Mouse (Mus musculus): Measurements from ENCODE around the gene Ntm. TPM values are rescaled to one million over a fixed set of nuclear protein-coding genes. Genes with fewer than 3 reads are reported as not detected.

Ntm gene
- polyA plus RNA-seq, 1 experiment = not detected

GRCm38 (mm10) chr9:29252866-29253265 is 710.1 kb downstream of the Ntm start:
- TF ChIP-seq USF1 (IDR thresholded peaks at IDR 0.05; ENCODE audit: low read depth) (no peak), TCF12 (IDR thresholded peaks at IDR 0.05; ENCODE audit: insufficient read depth, poor library complexity, severe bottlenecking) (no peak), CEBPB (IDR thresholded peaks at IDR 0.05; ENCODE audit: insufficient read depth, poor library complexity, severe bottlenecking) (no peak), SRF (IDR thresholded peaks at IDR 0.05; ENCODE audit: control insufficient read depth, insufficient read length, low read depth) (no peak), MYOG (IDR thresholded peaks at IDR 0.05; ENCODE audit: control insufficient read depth in 1 of 3, insufficient read depth in 1 of 3, insufficient read length in 2 of 3, low read depth in 2 of 3) (no peak), MAX (IDR thresholded peaks at IDR 0.05; ENCODE audit: low read depth) (no peak), REST (IDR thresholded peaks at IDR 0.05; ENCODE audit: insufficient read depth, insufficient read length) (no peak), TCF3 (IDR thresholded peaks at IDR 0.05; ENCODE audit: insufficient read length, low read depth) (no peak), E2F4 (IDR thresholded peaks at IDR 0.05; ENCODE audit: insufficient read depth) (no peak)
- H3K27me3 ChIP-seq (ENCODE audit: control insufficient read depth, insufficient read depth, insufficient read length) = no peaks in the 10 kb centered on the region
- H3K4me2 ChIP-seq (ENCODE audit: low read depth) = no peak overlapping the region

GRCm38 (mm10) chr9:29250813-29251212 is 712.1 kb downstream of the Ntm start:
- Histone ChIP-seq H3K4me3 (no peak overlapping the region), H3K79me2 (ENCODE audit: control insufficient read depth, insufficient read depth) (no peaks in the 10 kb centered on the region), H3K27me3 (ENCODE audit: control insufficient read depth, insufficient read depth, insufficient read length) (no peaks in the 10 kb centered on the region), H3K36me3 (ENCODE audit: control insufficient read depth, insufficient read depth) (no peaks in the 10 kb centered on the region), H3K4me2 (ENCODE audit: low read depth) (no peak overlapping the region), H3ac (ENCODE audit: control insufficient read depth, insufficient read length) (no peak overlapping the region)
- no peak for TF ChIP-seq TCF3 (IDR thresholded peaks at IDR 0.05; ENCODE audit: insufficient read length, low read depth)
- TF ChIP-seq REST (IDR thresholded peaks at IDR 0.05; ENCODE audit: insufficient read depth, insufficient read length) = no peak

More at GRCm38 (mm10) chr9:29252866-29253265, 710.1 kb downstream of the Ntm start:
- H3K36me3 ChIP-seq (ENCODE audit: control insufficient read depth, insufficient read depth) = no peaks in the 10 kb centered on the region
- no peaks in the 10 kb centered on the region for H3K79me2 ChIP-seq (ENCODE audit: control insufficient read depth, insufficient read depth)
- H3K4me3 ChIP-seq = no peak overlapping the region
- no peak overlapping the region for H3ac ChIP-seq (ENCODE audit: control insufficient read depth, insufficient read length)

DNA sequence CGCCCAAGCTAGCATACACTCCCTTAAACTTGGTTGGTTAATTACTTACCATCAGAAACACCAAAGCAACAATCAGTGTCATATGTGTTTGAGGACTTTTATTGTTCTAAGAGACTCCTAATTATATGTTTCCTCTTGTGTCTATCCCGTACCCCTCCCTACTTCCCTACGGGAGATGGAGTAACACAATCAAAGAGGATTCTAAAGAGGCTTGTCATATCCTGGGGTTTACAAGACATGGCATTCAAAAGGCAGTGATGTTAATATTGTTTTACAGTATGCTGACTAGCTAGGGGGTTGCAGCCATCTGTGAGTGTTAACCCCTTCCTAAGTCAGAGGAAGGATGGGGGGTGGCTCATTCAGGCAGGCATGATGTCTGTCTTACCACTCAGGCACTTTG is 715.1 kb downstream of the Ntm start:
- TF ChIP-seq MYOD1 (IDR thresholded peaks at IDR 0.05; ENCODE audit: control insufficient read depth in 1 of 3, insufficient read length in 2 of 3, low read depth in 2 of 3) = no peak
- TF ChIP-seq POLR2A (IDR thresholded peaks at IDR 0.05; ENCODE audit: insufficient read length, low read depth) = no peak
- no peak for TF ChIP-seq USF1 (IDR thresholded peaks at IDR 0.05; ENCODE audit: low read depth)
- TF ChIP-seq TCF3 (IDR thresholded peaks at IDR 0.05; ENCODE audit: insufficient read length, low read depth) = no peak
- TF ChIP-seq MYOG (IDR thresholded peaks at IDR 0.05; ENCODE audit: control insufficient read depth in 1 of 3, insufficient read depth in 1 of 3, insufficient read length in 2 of 3, low read depth in 2 of 3) = no peak
- TF ChIP-seq POLR2AphosphoS2 (IDR thresholded peaks at IDR 0.05; ENCODE audit: insufficient read length, low read depth) = no peak
- no peaks in the 10 kb centered on the region for H3K36me3 ChIP-seq (ENCODE audit: control insufficient read depth, insufficient read depth)
- no peak overlapping the region for H3ac ChIP-seq (ENCODE audit: control insufficient read depth, insufficient read length)
- no peaks in the 10 kb centered on the region for H3K27me3 ChIP-seq (ENCODE audit: control insufficient read depth, insufficient read depth, insufficient read length)
- H3K79me2 ChIP-seq (ENCODE audit: control insufficient read depth, insufficient read depth) = no peaks in the 10 kb centered on the region
- H3K4me2 ChIP-seq (ENCODE audit: low read depth) = no peak overlapping the region
- no peak overlapping the region for H3K4me3 ChIP-seq

DNA sequence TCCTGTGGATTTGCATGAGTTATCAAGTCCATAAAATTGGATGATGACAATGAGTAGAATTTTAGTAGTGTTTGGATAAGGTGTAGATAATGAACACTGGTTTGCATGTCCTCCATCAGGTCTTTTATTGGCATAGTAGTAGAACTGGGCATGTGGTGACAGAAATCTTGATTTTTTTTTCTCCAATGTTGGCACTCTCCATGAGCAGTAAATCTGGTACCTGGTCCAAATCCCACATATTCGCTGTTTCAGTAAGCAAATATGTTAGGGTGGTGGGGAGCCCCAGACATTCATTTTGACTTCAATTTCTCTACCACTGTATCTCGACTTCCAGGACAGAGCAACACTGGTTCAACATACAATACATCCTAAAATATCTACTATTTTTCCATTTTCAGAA is 718.9 kb downstream of the Ntm start:
- H3K4me3 ChIP-seq = no peak overlapping the region
- no peak overlapping the region for H3ac ChIP-seq (ENCODE audit: control insufficient read depth, insufficient read length)
- TF ChIP-seq MYOD1 (IDR thresholded peaks at IDR 0.05; ENCODE audit: control insufficient read depth in 1 of 3, insufficient read length in 2 of 3, low read depth in 2 of 3) (no peak), MAX (IDR thresholded peaks at IDR 0.05; ENCODE audit: low read depth) (no peak), MYOG (IDR thresholded peaks at IDR 0.05; ENCODE audit: control insufficient read depth in 1 of 3, insufficient read depth in 1 of 3, insufficient read length in 2 of 3, low read depth in 2 of 3) (no peak), SRF (IDR thresholded peaks at IDR 0.05; ENCODE audit: control insufficient read depth, insufficient read length, low read depth) (no peak), POLR2AphosphoS2 (IDR thresholded peaks at IDR 0.05; ENCODE audit: insufficient read length, low read depth) (no peak), TCF3 (IDR thresholded peaks at IDR 0.05; ENCODE audit: insufficient read length, low read depth) (no peak), REST (IDR thresholded peaks at IDR 0.05; ENCODE audit: insufficient read depth, insufficient read length) (no peak), USF1 (IDR thresholded peaks at IDR 0.05; ENCODE audit: low read depth) (no peak), E2F4 (IDR thresholded peaks at IDR 0.05; ENCODE audit: insufficient read depth) (no peak)
- H3K4me2 ChIP-seq (ENCODE audit: low read depth) = no peak overlapping the region
- no peaks in the 10 kb centered on the region for H3K36me3 ChIP-seq (ENCODE audit: control insufficient read depth, insufficient read depth)
- no peaks in the 10 kb centered on the region for H3K79me2 ChIP-seq (ENCODE audit: control insufficient read depth, insufficient read depth)
- H3K27me3 ChIP-seq (ENCODE audit: control insufficient read depth, insufficient read depth, insufficient read length) = no peaks in the 10 kb centered on the region

- H3K4me3 ChIP-seq = no peak overlapping the region
- H3K79me2 ChIP-seq (ENCODE audit: control insufficient read depth, insufficient read depth) = no peaks in the 10 kb centered on the region
- no peak overlapping the region for H3ac ChIP-seq (ENCODE audit: control insufficient read depth, insufficient read length)
- H3K27me3 ChIP-seq (ENCODE audit: control insufficient read depth, insufficient read depth, insufficient read length) = no peaks in the 10 kb centered on the region
- no peak overlapping the region for H3K4me2 ChIP-seq (ENCODE audit: low read depth)
- H3K36me3 ChIP-seq (ENCODE audit: control insufficient read depth, insufficient read depth) = no peaks in the 10 kb centered on the region
- no peak for TF ChIP-seq POLR2AphosphoS2 (IDR thresholded peaks at IDR 0.05; ENCODE audit: insufficient read length, low read depth)
Measured at GRCm38 (mm10) chr9:29242497-29243422, 720.2 kb downstream of the Ntm start.
